Mouse (Mus musculus) cortical plate, adult 2 months (tissue): ENCODE data around the gene Hspa12b. TPM values are rescaled to one million over a fixed set of nuclear protein-coding genes. Genes with fewer than 3 reads are reported as not detected.
A peak's percentile ranks its signal among the peaks of the same experiment; 100 is the strongest.

Source experiments
- H3K27ac ChIP-seq: fragments of 200-500 bp; 2 replicates; pipeline ENCODE4 v1.5.1; 2012; ENCODE audit warnings: low read length, control low read depth, inconsistent platforms; ENCODE audit not compliant: insufficient read depth
- H3K4me1 ChIP-seq: fragments of 200-500 bp; 2 replicates; pipeline ENCODE4 v1.6.1; 2011; ENCODE audit warnings: low read length; ENCODE audit not compliant: control insufficient read depth, insufficient read depth
- H3K4me3 ChIP-seq: fragments of 200-500 bp; 2 replicates; pipeline ENCODE4 v1.5.1; 2011; ENCODE audit warnings: mild to moderate bottlenecking, low read length, control low read depth; ENCODE audit not compliant: insufficient read depth
- CTCF ChIP-seq: fragments of 200-500 bp; IDR thresholded peaks from 2 replicates; pipeline ENCODE4 v1.5.1; 2011; ENCODE audit warnings: mild to moderate bottlenecking, control low read depth, low read length; ENCODE audit not compliant: insufficient read depth; ENCODE audit errors: extremely low read depth
- POLR2A ChIP-seq: fragments of 200-500 bp; IDR thresholded peaks from 2 replicates; pipeline ENCODE4 v1.6.1; 2011; ENCODE audit warnings: mild to moderate bottlenecking, low read length, control low read depth; ENCODE audit not compliant: insufficient read depth; ENCODE audit errors: extremely low read depth
- polyA plus RNA-seq: library from polyadenylated mRNA; depleted of rRNA; stranded (reverse); fragments of >200 nt; gene quantifications from 2 replicates; pipeline ENCODE4 v1.2.3, GENCODE M21; 2012; rRNA removed

The Hspa12b gene
- polyA plus RNA-seq, result 10.2 and 10.5 TPM in 2 replicates

DNA sequence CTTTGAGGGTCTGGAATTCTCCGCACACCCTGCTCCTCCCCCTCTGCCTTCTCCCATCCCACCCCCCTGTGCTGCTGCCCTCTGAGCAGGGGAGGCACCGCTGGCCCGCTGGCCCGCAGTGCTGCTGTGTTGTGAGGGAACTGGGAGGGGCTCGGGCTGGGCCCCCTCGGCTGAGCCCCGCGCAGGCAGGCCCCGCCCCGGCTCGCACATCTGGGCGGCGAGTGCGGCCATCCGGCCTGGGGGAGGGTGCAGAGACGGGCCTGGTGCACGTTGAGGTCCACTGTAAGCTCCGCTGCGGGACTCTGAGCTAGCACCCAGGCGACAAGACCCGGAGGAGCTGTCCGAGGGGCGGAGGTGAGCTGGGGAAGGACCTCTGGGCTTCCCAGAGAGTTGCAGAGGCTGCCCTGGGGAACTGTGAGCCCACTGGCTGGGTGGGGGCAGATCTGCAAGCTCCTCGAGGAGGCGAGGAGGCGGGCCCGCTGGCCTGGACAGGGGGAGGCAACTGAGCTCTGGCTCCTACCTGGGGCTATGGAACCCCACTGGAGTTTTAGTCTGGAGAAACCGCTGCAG is at the start of gene Hspa12b:
TSS of gene Hspa12b (plus strand) at position 120 of the 570 bp plus-strand sequence.
- Histone ChIP-seq H3K4me1 (no peaks in the 10 kb centered on the region), H3K4me3 (peak within 1 kb of the TSS; percentile 33), H3K27ac (peak within 1 kb of the TSS; percentile 61; the same call in 1 of the 2 replicates)
- TF ChIP-seq CTCF (no peak), POLR2A (no peak)

DNA sequence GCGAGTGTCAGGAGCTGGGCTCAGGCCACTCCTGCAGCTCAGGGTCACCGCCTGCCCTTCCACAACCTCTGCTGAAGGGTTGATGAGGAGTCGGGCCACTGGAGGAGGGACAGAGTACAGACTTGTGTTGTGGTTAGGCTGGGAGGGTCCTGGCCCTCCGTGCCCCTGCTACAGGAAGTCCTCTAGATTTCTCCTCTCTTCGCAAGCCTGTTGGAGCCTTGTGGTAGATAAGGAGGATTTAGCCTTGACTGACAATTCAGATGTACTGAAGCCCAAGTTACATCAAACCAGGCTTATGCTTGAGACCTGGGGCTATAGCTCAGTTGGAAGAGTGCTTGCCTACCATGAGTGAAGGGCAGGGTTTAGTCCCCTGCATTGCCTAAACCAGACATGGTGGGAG is 46.6 kb upstream of the Hspa12b start:
- no peak overlapping the region for H3K27ac ChIP-seq
- no peak for TF ChIP-seq POLR2A
- no peak for TF ChIP-seq CTCF
- no peaks in the 10 kb centered on the region for H3K4me1 ChIP-seq
- no peak overlapping the region for H3K4me3 ChIP-seq

DNA sequence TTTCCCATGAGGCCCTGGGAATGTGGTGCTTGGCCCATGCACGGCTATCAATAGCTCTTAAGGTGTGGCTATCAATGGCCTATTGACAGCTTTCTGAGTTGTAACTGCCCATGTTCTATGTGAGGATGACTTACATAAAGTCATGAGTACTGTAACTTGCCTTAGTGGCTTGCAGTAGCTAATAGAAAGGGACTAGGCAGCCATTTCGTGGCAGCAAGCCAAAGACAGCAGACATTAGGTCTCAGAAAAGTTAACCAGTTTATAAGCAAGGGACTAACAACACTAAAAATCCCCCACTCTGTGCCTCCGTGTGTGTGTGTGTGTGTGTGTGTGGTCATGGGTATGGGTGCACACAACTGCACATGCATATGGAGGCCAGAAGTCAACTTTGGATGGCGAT is 42.9 kb upstream of the Hspa12b start:
- no peak for TF ChIP-seq CTCF
- TF ChIP-seq POLR2A, result no peak

DNA sequence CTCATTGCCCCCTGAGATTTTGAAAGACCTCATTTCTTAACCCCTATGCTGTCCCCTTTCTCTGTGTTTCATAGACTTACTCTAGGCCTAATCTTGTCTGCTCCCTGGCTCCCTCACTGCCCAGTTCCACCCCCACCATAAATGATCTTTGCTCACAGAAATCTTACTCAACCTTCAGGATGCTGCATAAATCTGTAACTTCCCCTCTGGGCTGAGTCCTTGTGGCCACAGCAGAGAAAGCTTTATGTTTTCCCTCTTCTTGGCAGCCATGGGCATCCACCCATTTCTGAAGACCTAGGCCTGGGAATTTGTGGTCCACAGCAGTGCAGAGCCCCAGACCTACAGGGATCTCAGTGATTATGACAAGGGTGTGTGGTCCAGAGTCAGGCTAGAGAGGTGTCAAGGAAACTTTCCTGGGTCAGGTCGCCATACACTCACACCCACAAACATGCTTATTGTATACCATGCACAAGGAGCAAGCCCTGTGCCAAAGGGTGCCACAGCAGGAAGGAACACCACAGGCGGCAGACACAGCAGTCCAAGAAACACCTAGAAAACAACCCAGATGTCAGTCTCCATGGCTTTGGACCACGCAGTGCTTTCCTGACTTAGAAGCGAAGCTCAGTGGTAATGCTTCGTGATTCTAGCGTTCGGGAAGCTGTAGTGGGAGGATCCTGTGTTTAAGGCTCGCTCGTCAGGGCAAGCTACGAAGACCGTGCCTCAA is 40.3 kb upstream of the Hspa12b start, which contains the start of gene Siglec1:
TSS of gene Siglec1 (minus strand) at position 99 of the 724 bp plus-strand sequence.
- Histone ChIP-seq H3K27ac (no peak within 1 kb of the TSS), H3K4me3 (no peak within 1 kb of the TSS), H3K4me1 (no peaks in the 10 kb centered on the region)
- TF ChIP-seq POLR2A (no peak), CTCF (no peak)

More for the DNA sequence above, 42.9 kb upstream of the Hspa12b start:
- no peak overlapping the region for H3K27ac ChIP-seq
- no peaks in the 10 kb centered on the region for H3K4me1 ChIP-seq
- H3K4me3 ChIP-seq, result no peak overlapping the region

DNA sequence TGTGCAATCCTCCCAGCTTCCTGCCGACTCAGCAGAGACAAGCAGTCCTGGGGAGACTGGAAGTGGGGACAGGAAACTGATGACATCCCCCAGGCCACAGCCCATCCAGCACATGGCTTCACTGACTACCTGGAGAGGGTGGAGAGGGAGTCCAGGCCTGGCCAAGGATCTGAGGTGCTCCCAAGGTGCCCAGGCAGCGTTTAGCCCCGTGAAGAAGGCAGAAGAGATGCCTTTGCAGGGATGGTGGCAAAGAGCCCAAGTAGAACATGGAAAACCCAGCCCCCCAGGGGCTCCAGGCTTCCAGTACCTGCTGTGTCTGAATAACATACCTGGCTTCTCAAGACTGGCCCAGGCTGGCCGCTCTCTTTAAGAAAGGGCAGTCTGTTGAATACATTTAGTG is 38.5 kb upstream of the Hspa12b start:
- TF ChIP-seq CTCF (no peak), POLR2A (no peak)

DNA sequence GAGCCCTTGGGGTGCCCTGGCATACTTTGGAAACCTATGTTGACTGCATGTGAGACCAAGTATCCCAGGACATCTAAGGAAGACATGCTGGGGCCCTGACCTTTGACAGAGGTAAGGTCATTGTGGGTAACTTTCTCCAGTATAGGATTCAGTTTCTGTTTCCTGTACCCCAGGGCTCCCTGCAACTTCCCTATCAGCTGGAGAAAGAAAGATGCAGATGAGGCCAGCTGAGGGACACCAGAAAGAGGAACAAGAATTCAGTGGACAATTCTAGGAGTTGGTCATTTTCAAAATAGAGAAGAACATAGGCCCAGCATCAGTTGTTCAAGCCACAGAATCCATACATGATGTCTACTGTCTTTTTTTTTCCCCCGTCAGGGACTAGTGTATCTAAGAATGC is 37.4 kb upstream of the Hspa12b start:
- TF ChIP-seq CTCF (no peak), POLR2A (no peak)
- Histone ChIP-seq H3K27ac (no peak overlapping the region), H3K4me1 (no peaks in the 10 kb centered on the region), H3K4me3 (no peak overlapping the region)

More for the DNA sequence above, 38.5 kb upstream of the Hspa12b start:
- H3K4me3 ChIP-seq, result no peak overlapping the region
- H3K27ac ChIP-seq, result no peak overlapping the region
- no peaks in the 10 kb centered on the region for H3K4me1 ChIP-seq

DNA sequence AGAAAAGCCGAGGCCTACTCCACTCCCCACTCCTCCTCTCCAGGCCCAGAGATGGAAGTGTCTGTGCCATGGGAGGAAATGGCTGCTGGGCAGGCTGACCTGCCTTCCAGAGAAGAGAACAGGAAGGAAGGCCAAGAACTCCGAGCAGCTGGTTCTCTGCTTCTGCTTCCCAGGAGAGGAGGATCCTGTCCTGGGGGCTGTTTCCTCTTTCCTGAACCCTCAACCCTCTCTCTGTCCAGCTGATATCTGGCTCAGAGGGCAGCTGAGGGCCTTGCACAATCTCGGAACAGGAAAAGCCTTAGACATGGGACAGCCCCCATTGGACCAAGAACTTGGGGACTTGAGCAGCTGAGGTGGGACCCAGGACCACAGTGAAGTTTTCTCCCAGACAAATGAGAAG is 36.2 kb upstream of the Hspa12b start:
- Histone ChIP-seq H3K4me3 (no peak overlapping the region), H3K27ac (no peak overlapping the region), H3K4me1 (no peaks in the 10 kb centered on the region)
- no peak for TF ChIP-seq POLR2A
- no peak for TF ChIP-seq CTCF

DNA sequence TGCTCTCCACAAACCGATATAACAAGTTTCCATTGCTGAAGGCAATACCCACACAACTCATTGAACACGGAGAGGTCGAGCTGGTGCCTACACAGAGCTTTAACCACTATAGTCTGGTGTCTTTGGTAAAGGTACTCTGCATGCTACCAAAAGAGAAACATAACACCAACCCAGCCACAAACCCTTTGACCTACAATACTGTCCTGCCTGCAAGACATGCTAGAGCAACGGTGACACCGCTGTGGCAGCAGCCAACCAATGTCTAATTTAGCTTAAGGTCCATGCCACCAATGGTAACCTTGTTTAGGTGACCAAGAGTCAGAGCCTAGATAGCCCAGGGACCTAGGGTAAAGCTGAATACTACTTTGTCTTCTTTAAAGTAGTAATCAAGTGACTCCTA is 33.5 kb upstream of the Hspa12b start:
- Histone ChIP-seq H3K4me1 (no peaks in the 10 kb centered on the region; the same call in 1 of the 2 replicates), H3K27ac (no peak overlapping the region), H3K4me3 (no peak overlapping the region)
- no peak for TF ChIP-seq POLR2A
- TF ChIP-seq CTCF, result no peak

DNA sequence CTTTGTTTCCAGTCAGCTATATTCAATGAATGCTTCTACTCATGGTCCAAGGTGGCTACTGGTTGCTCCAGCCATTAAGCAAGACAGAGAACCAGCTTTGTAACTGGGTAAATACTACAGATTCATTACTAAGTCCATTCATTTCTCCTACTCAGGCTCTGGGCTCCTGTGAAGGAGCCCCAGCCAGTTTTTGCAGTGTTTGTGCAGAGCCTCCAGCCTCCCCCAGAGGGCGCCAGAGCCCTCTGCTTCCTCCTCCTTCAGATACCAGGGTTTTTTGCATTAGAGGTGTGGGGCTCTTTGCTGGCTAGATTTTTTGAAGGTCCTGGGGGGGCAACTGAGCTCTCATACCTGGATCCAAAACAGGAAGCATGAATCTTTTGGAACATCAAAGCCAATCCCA is 32.3 kb upstream of the Hspa12b start:
- peak; percentile 88 for TF ChIP-seq CTCF
- TF ChIP-seq POLR2A, result no peak
- H3K4me3 ChIP-seq, result no peak overlapping the region
- no peak overlapping the region for H3K27ac ChIP-seq
- no peaks in the 10 kb centered on the region; the same call in 1 of the 2 replicates for H3K4me1 ChIP-seq
